Mouse (Mus musculus) limb, embryonic 10.5 days (tissue): ENCODE results near the gene Myo6. TPM values are rescaled to one million over a fixed set of nuclear protein-coding genes. Genes with fewer than 3 reads are reported as not detected.
"Not testable (repeated sequence)": the region's sequence is repeated elsewhere in the genome, so short reads cannot be mapped to it uniquely, and the experiment has no call there.

Experiments used
- DNase-seq: peaks from one replicate; pipeline ENCODE4 v3.0.0-alpha.2; 2017; ENCODE audit warnings: low spot score
- H3K27ac ChIP-seq: fragments of 300-500 bp; sonication (generic); 2 replicates; pipeline ENCODE4 v1.5.1; 2016; ENCODE audit warnings: mild to moderate bottlenecking
- H3K27me3 ChIP-seq: fragments of 300-500 bp; sonication (generic); 2 replicates; pipeline ENCODE4 v1.6.1; 2016; ENCODE audit warnings: low read depth, mild to moderate bottlenecking; ENCODE audit not compliant: poor library complexity, severe bottlenecking
- H3K36me3 ChIP-seq: fragments of 300-500 bp; sonication (generic); 2 replicates; pipeline ENCODE4 v1.6.1; 2016; ENCODE audit warnings: mild to moderate bottlenecking, moderate library complexity
- H3K4me1 ChIP-seq: fragments of 300-500 bp; sonication (generic); 2 replicates; pipeline ENCODE4 v1.6.1; 2016
- H3K4me3 ChIP-seq: fragments of 300-500 bp; sonication (generic); 2 replicates; pipeline ENCODE4 v1.5.1; 2016; ENCODE audit warnings: mild to moderate bottlenecking, moderate library complexity
- H3K9me3 ChIP-seq: fragments of 300-500 bp; sonication (generic); replicated peaks from 2 replicates; pipeline ENCODE4 v1.6.1; 2016; ENCODE audit warnings: mild to moderate bottlenecking
- WGBS: fragments of 180-500 bp; shearing (Covaris S2); methylation state at CpG from one replicate; pipeline ENCODE4 v1.1.7; 2016; 5-methylcytosine and 5-hydroxymethylcytosine counted together
- polyA plus RNA-seq: library from polyadenylated mRNA; unstranded; fragments of >200 nt; fragmentation: Nextera tagmentation; extraction: Ambion mirVana; gene quantifications from 2 replicates; pipeline ENCODE4 v1.2.1, GENCODE M21; 2016

The Myo6 gene
- polyA plus RNA-seq, 1 experiment from 2014 or later: 5.9 TPM

GRCm38 (mm10) chr9:80293056-80293584 lies 128.3 kb downstream of the Myo6 start:
- no peaks in the 10 kb centered on the region for H3K36me3 ChIP-seq
- no peak for DNase-seq
- no peaks in the 10 kb centered on the region for H3K9me3 ChIP-seq
- WGBS: 62% methylated on average over 2 of the region's 2 CpGs
- H3K27ac ChIP-seq: no peak overlapping the region
- H3K27me3 ChIP-seq: no peaks in the 10 kb centered on the region
- no peaks in the 10 kb centered on the region for H3K4me1 ChIP-seq
- no peak overlapping the region for H3K4me3 ChIP-seq

DNA sequence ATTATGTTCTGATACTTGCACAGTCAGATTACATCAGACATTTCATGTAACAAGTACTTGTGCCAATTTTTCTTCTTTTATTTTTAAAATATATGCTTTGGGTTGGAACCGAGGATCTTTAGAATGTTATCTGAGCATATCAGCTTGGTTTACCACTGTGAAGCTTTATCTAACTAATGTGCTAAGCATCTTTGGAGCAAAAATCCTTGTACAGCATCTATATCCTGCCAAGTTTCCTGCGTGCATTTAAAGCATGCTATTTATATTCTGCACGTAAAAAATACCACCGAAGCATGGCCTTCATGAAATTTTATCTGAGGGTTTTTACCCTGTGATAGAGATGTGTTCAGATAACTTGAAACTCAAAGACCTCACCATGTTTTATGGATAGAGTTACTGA lies 131.3 kb downstream of the Myo6 start:
- no peaks in the 10 kb centered on the region for H3K9me3 ChIP-seq
- DNase-seq: no peak
- H3K27ac ChIP-seq: no peak overlapping the region
- no peaks in the 10 kb centered on the region for H3K36me3 ChIP-seq
- no peaks in the 10 kb centered on the region for H3K4me1 ChIP-seq
- WGBS: 82% methylated on average over 4 of the region's 4 CpGs
- no peak overlapping the region for H3K4me3 ChIP-seq
- no peaks in the 10 kb centered on the region for H3K27me3 ChIP-seq

DNA sequence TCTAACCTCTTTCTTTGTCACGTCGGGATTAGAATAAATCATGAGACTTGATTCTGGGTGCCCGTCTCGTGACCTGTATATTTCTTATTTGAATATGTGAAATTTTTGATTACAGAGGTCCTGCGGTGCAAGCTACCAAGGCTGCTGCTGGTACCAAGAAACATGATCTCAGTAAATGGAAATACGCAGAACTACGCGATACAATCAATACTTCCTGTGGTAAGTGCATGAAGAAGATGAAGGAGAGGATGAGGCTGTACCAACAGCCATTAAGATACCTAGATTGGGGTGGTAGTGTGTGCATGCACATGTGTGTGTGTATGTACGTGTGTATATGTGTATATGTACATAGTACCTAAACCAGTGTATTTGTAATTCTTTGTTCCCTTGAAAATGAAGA lies 134.2 kb downstream of the Myo6 start:
- no peaks in the 10 kb centered on the region for H3K4me1 ChIP-seq
- WGBS: 92% methylated on average over 9 of the region's 9 CpGs

DNA sequence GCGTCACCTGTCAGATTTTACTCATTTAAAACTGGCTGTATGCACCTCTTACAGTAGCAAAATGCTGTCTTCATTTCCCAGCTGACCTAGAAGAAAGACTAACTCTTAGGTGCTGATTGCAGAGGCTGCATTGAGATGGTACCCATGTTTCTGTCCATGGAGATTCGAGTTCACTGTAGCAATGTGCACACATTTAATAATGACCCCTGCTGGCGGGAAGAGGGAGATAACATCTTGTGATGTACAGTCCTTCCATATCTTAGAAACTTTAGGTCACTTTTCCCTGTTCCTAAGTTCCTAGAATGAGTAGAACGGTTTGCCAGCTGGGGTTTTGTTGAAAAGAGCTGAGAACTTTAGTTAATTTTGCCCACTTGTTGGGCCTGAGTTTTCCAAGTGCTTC lies 138.7 kb downstream of the Myo6 start:
- H3K9me3 ChIP-seq: no peaks in the 10 kb centered on the region
- no peak overlapping the region for H3K27ac ChIP-seq

More for the DNA sequence above, 134.2 kb downstream of the Myo6 start:
- no peak for DNase-seq
- Histone ChIP-seq H3K27me3 (no peaks in the 10 kb centered on the region), H3K4me3 (no peak overlapping the region), H3K36me3 (no peaks in the 10 kb centered on the region), H3K27ac (no peak overlapping the region), H3K9me3 (no peaks in the 10 kb centered on the region)

DNA sequence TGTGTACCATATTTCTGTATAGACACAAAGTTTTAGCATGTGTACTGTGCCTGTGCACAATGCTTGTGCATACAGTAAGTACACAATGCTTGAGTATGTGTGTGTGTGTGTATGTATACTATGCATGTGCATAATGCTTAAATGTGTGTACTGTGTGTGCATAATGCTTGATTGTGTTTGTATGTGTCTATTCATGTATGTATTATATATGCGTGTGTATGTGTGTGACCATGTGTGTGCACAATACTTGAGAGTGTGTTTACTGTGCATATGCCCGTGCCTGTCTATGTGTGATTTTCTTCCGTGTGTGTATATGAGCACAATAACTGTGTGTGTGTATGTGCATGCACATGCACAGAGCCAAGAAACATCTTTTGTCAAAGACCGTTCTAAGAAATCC lies 141.6 kb downstream of the Myo6 start:
- WGBS: 96% methylated on average over 4 of the region's 4 CpGs
- Histone ChIP-seq H3K4me3 (no peak overlapping the region), H3K27me3 (no peaks in the 10 kb centered on the region), H3K9me3 (no peaks in the 10 kb centered on the region), H3K27ac (no peak overlapping the region), H3K4me1 (no peaks in the 10 kb centered on the region), H3K36me3 (no peaks in the 10 kb centered on the region)
- DNase-seq: no peak

More for the DNA sequence above, 138.7 kb downstream of the Myo6 start:
- Histone ChIP-seq H3K4me1 (no peaks in the 10 kb centered on the region), H3K36me3 (no peaks in the 10 kb centered on the region), H3K27me3 (no peaks in the 10 kb centered on the region), H3K4me3 (no peak overlapping the region)
- WGBS: 75% methylated on average over 4 of the region's 4 CpGs
- no peak for DNase-seq

- Histone ChIP-seq H3K36me3 (no peaks in the 10 kb centered on the region), H3K27ac (no peak overlapping the region), H3K27me3 (no peaks in the 10 kb centered on the region), H3K9me3 (no peaks in the 10 kb centered on the region), H3K4me1 (no peaks in the 10 kb centered on the region), H3K4me3 (no peak overlapping the region)
- 76% methylated on average over 11 of the region's 11 CpGs for WGBS
- no peak for DNase-seq
Measured at GRCm38 (mm10) chr9:80306853-80307252, 142.0 kb downstream of the Myo6 start.

DNA sequence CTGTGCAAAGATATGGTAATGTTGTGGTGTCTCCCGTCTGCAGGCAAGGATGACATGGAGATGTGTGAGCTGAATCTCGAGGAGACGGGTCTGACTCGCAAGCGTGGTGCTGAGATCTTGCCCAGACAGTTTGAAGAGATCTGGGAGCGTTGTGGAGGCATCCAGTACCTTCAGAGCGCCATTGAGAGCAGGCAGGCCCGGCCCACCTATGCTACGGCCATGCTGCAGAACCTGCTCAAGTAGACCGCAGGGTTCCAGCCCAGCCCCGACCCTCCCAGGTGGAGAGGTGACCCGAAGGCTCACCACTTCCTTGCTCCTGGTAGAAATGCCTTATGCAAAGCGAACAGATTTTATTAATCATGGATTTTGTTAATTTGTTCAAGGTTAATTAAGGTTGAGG lies 142.8 kb downstream of the Myo6 start:
- no peak for DNase-seq
- H3K27ac ChIP-seq: no peak overlapping the region
- WGBS: 87% methylated on average over 13 of the region's 13 CpGs
- no peaks in the 10 kb centered on the region for H3K27me3 ChIP-seq
- H3K36me3 ChIP-seq: no peaks in the 10 kb centered on the region
- H3K4me3 ChIP-seq: no peak overlapping the region
- no peaks in the 10 kb centered on the region for H3K4me1 ChIP-seq
- H3K9me3 ChIP-seq: no peaks in the 10 kb centered on the region

- H3K4me3 ChIP-seq: no peak overlapping the region
- 78% methylated on average over 5 of the region's 5 CpGs for WGBS
- no peak for DNase-seq
- no peaks in the 10 kb centered on the region for H3K4me1 ChIP-seq
- H3K27me3 ChIP-seq: no peaks in the 10 kb centered on the region
- H3K9me3 ChIP-seq: no peaks in the 10 kb centered on the region
- H3K27ac ChIP-seq: no peak overlapping the region
- H3K36me3 ChIP-seq: no peaks in the 10 kb centered on the region
Measured at GRCm38 (mm10) chr9:80313610-80314009, 148.8 kb downstream of the Myo6 start.

DNA sequence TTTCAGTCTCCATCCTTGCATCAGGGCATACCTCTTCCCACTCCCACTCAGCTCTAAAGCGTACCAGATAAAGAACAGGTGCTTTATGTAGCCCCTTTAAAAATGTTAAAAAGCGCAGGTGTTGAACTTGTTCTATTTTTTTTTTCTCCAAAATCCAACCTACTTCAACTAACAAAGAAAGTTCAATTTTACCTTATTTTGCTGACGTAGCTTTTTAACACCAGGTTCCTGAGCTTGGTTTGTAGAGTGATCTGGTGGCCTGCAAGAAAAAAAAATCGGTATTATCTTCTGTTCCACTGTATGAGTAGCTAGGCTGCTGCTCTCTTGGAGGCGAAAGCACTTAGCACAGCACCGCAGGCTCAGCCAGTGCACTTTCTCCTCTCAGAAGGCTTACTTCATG lies 151.1 kb downstream of the Myo6 start:
- H3K27ac ChIP-seq: no peak overlapping the region
- H3K36me3 ChIP-seq: no peaks in the 10 kb centered on the region
- 93% methylated on average over 6 of the region's 6 CpGs for WGBS
- no peak overlapping the region for H3K4me3 ChIP-seq
- no peaks in the 10 kb centered on the region for H3K9me3 ChIP-seq
- no peaks in the 10 kb centered on the region for H3K27me3 ChIP-seq
- no peak for DNase-seq
- no peaks in the 10 kb centered on the region for H3K4me1 ChIP-seq

GRCm38 (mm10) chr9:80318027-80318426 lies 153.2 kb downstream of the Myo6 start:
- Histone ChIP-seq H3K4me3 (no peak overlapping the region), H3K27ac (no peak overlapping the region), H3K27me3 (no peaks in the 10 kb centered on the region), H3K4me1 (no peaks in the 10 kb centered on the region), H3K36me3 (no peaks in the 10 kb centered on the region), H3K9me3 (no peaks in the 10 kb centered on the region)
- DNase-seq: no peak
- 89% methylated on average over 6 of the region's 6 CpGs for WGBS

GRCm38 (mm10) chr9:80321051-80321887 lies 156.4 kb downstream of the Myo6 start:
- not testable (repeated sequence) for H3K4me1 ChIP-seq, H3K27me3 ChIP-seq, H3K27ac ChIP-seq, H3K4me3 ChIP-seq, H3K36me3 ChIP-seq, H3K9me3 ChIP-seq, DNase-seq
- 91% methylated on average over 2 of the region's 2 CpGs for WGBS

- WGBS: 27% methylated on average over 14 of the region's 14 CpGs
Measured at GRCm38 (mm10) chr9:80332153-80332552, 167.3 kb downstream of the Myo6 start.

DNA sequence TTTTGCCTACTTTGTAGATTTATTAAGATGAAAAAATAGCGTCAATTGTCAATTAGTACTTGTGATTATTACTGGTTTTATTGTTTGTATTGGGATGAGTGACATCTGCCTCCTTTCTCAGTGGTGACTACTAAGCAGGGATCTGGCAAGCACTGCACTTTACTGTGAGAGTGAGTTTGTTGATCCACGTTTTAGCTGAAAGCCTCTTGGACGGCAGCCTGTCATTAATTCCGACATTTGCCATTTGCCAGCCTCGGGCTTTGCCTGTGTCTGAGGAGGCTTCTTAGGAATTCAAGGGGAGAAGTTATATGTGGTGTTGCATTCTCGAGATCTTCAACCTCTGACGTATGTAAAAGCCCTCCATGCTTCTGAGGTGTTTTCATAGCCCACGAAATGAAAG lies 168.6 kb downstream of the Myo6 start:
- DNase-seq: no peak
- H3K4me1 ChIP-seq: peaks cover 6% of the 10 kb centered on the region
- H3K27ac ChIP-seq: no peak overlapping the region
- H3K4me3 ChIP-seq: no peak overlapping the region
- H3K27me3 ChIP-seq: peaks cover 3% of the 10 kb centered on the region; the same call in 1 of the 2 replicates
- no peaks in the 10 kb centered on the region for H3K36me3 ChIP-seq
- WGBS: 58% methylated on average over 8 of the region's 8 CpGs
- H3K9me3 ChIP-seq: no peaks in the 10 kb centered on the region

More at GRCm38 (mm10) chr9:80332153-80332552, 167.3 kb downstream of the Myo6 start:
- no peaks in the 10 kb centered on the region for H3K36me3 ChIP-seq
- H3K9me3 ChIP-seq: no peaks in the 10 kb centered on the region
- H3K27me3 ChIP-seq: peaks cover 3% of the 10 kb centered on the region; the same call in 1 of the 2 replicates
- H3K27ac ChIP-seq: no peak overlapping the region
- peak overlapping the region; percentile 24; the same call in 1 of the 2 replicates for H3K4me3 ChIP-seq
- H3K4me1 ChIP-seq: peaks cover 6% of the 10 kb centered on the region
- DNase-seq: peak; percentile 63
